Mouse (Mus musculus) CH12.LX (cell line): ENCODE measurements at regions not wholly inside any gene's neighbourhood (a gene's known extent, or its start where the extent isn't known, plus 50 kb on each side); places are given as distances from the start of the nearest gene placed in this dataset.

Source experiments
- DNase-seq: peaks from one replicate; pipeline ENCODE4 v3.0.0-alpha.2; 2013; ENCODE audit errors: extremely low read depth
- H3K27ac ChIP-seq: 2 replicates; pipeline ENCODE4 v1.5.1; 2012; ENCODE audit warnings: low read depth, mild to moderate bottlenecking, control low read depth, moderate library complexity; ENCODE audit not compliant: insufficient read depth
- H3K27me3 ChIP-seq: replicated peaks from 2 replicates; pipeline ENCODE3; 2012; ENCODE audit warnings: inconsistent platforms
- H3K36me3 ChIP-seq, 2 experiments: replicated peaks in 1 of 2; 2 replicates each; pipeline versions ENCODE3 to v1.6.1; 2012; ENCODE audit warnings: inconsistent platforms in 1 of 2, low read length in 1 of 2, mild to moderate bottlenecking in 1 of 2, mixed read lengths in 1 of 2, moderate library complexity in 1 of 2; ENCODE audit not compliant: control insufficient read depth in 1 of 2, insufficient read depth in 1 of 2
- H3K4me1 ChIP-seq, 2 experiments: 2 replicates each; pipeline ENCODE4 v1.6.1; 2012; ENCODE audit warnings: inconsistent platforms in 1 of 2, moderate library complexity in 1 of 2; ENCODE audit not compliant: insufficient read depth in 2 of 2, control insufficient read depth in 1 of 2
- H3K4me2 ChIP-seq: 2 replicates; pipeline ENCODE4 v1.6.1; 2012; ENCODE audit warnings: low read depth, mild to moderate bottlenecking, control low read depth; ENCODE audit not compliant: poor library complexity, insufficient read depth, severe bottlenecking
- H3K4me3 ChIP-seq, 3 experiments: fragments of 150-350 bp in 1 of 3; sonication (generic) in 1 of 3; replicated peaks in 1 of 3; 2 replicates each; pipeline versions ENCODE3 to v1.5.1; 2011 to 2012; ENCODE audit warnings: low read depth in 2 of 3, low read length in 2 of 3, mild to moderate bottlenecking in 2 of 3, moderate library complexity in 2 of 3, control low read depth in 1 of 3, improper control_type of control experiment in 1 of 3, inconsistent platforms in 1 of 3, mixed read lengths in 1 of 3; ENCODE audit not compliant: poor library complexity in 1 of 3
- H3K79me2 ChIP-seq: replicated peaks from 2 replicates; pipeline ENCODE4 v1.6.1; 2012; ENCODE audit warnings: mild to moderate bottlenecking, moderate library complexity; ENCODE audit not compliant: control insufficient read depth, poor library complexity, insufficient read depth, severe bottlenecking; ENCODE audit errors: extremely low read depth
- H3K9ac ChIP-seq: 2 replicates; pipeline ENCODE4 v1.6.1; 2012; ENCODE audit warnings: low read depth, mild to moderate bottlenecking, control low read depth, moderate library complexity; ENCODE audit not compliant: insufficient read depth
- H3K9me3 ChIP-seq: replicated peaks from 2 replicates; pipeline ENCODE3; 2012; ENCODE audit warnings: low read length, inconsistent platforms, mixed read lengths
- E2F4 ChIP-seq: IDR thresholded peaks from 2 replicates; pipeline ENCODE4 v1.6.1; 2011; ENCODE audit warnings: low read depth, low read length, improper control_type of control experiment; ENCODE audit not compliant: insufficient replicate concordance
- EP300 ChIP-seq: IDR thresholded peaks from 2 replicates; pipeline ENCODE4 v1.6.1; 2011; ENCODE audit warnings: low read length, improper control_type of control experiment
- GABPA ChIP-seq: IDR thresholded peaks from 2 replicates; pipeline ENCODE4 v1.6.1; 2012; ENCODE audit warnings: low read depth, low read length, improper control_type of control experiment, inconsistent platforms; ENCODE audit not compliant: insufficient replicate concordance
- JUN ChIP-seq: IDR thresholded peaks from 2 replicates; pipeline ENCODE4 v1.6.1; 2011; ENCODE audit warnings: low read depth, mild to moderate bottlenecking, low read length, improper control_type of control experiment, moderate library complexity; ENCODE audit not compliant: insufficient read depth
- JUND ChIP-seq: conservative IDR thresholded peaks from 2 replicates; pipeline ENCODE4 v1.6.1; 2011; ENCODE audit warnings: low read depth, low read length, improper control_type of control experiment
- KAT2A ChIP-seq: IDR thresholded peaks from 2 replicates; pipeline ENCODE4 v1.6.1; 2012; ENCODE audit warnings: low read length, improper control_type of control experiment, inconsistent platforms; ENCODE audit not compliant: insufficient replicate concordance
- MAX ChIP-seq: IDR thresholded peaks from 2 replicates; pipeline ENCODE4 v1.6.1; 2011; ENCODE audit warnings: low read length, improper control_type of control experiment
- MYC ChIP-seq: IDR thresholded peaks from 2 replicates; pipeline ENCODE4 v1.6.1; 2011; ENCODE audit warnings: low read depth, mild to moderate bottlenecking, improper control_type of control experiment, low read length
- PAX5 ChIP-seq: IDR thresholded peaks from 2 replicates; pipeline ENCODE4 v1.6.1; 2012; ENCODE audit warnings: low read length, inconsistent platforms, mixed read lengths
- RAD21 ChIP-seq: IDR thresholded peaks from 2 replicates; pipeline ENCODE4 v1.6.1; 2011; ENCODE audit warnings: low read depth, mild to moderate bottlenecking, low read length, improper control_type of control experiment, moderate library complexity
- RCOR1 ChIP-seq: conservative IDR thresholded peaks from 2 replicates; pipeline ENCODE4 v1.6.1; 2012; ENCODE audit warnings: low read depth, mild to moderate bottlenecking, inconsistent platforms, low read length, improper control_type of control experiment
- SIN3A ChIP-seq: IDR thresholded peaks from 2 replicates; pipeline ENCODE4 v1.6.1; 2012; ENCODE audit warnings: low read length, improper control_type of control experiment, inconsistent platforms
- SMC3 ChIP-seq: IDR thresholded peaks from 2 replicates; pipeline ENCODE4 v1.6.1; 2011; ENCODE audit warnings: low read depth, low read length, improper control_type of control experiment
- TCF12 ChIP-seq: IDR thresholded peaks from 2 replicates; pipeline ENCODE4 v1.6.1; 2014; ENCODE audit warnings: low read depth, mild to moderate bottlenecking, inconsistent platforms, low read length, improper control_type of control experiment
- UBTF ChIP-seq: IDR thresholded peaks from 2 replicates; pipeline ENCODE4 v1.6.1; 2012; ENCODE audit warnings: low read depth, mild to moderate bottlenecking, inconsistent platforms, low read length, improper control_type of control experiment, moderate library complexity
- USF2 ChIP-seq: conservative IDR thresholded peaks from 2 replicates; pipeline ENCODE4 v1.6.1; 2011; ENCODE audit warnings: low read depth, low read length, improper control_type of control experiment
- ZC3H11A ChIP-seq: IDR thresholded peaks from 2 replicates; pipeline ENCODE4 v1.6.1; 2012; ENCODE audit warnings: low read depth, mild to moderate bottlenecking, inconsistent platforms, low read length, improper control_type of control experiment
- ZNF384 ChIP-seq: IDR thresholded peaks from 2 replicates; pipeline ENCODE4 v1.6.1; 2012; ENCODE audit warnings: low read depth, low read length, improper control_type of control experiment, inconsistent platforms
- dilution Hi-C: fragments of 300-500 bp; cut with MboI; formaldehyde crosslinking; loops from 2 replicates; pipeline ENCODE4 v1.14.3; 2020; ENCODE audit warnings: low sequenced_read_pairs; ENCODE audit not compliant: extremely low pct_unique_long_range_greater_than_20kb, extremely low pct_ligation_motif_present
- in situ Hi-C: fragments of 300-500 bp; cut with MboI; formaldehyde crosslinking; loops from 3 replicates; pipeline ENCODE4 v1.14.3; 2019; ENCODE audit warnings: low sequenced_read_pairs, low pct_ligation_motif_present, low pct_unique_long_range_greater_than_20kb, mixed read lengths

DNA sequence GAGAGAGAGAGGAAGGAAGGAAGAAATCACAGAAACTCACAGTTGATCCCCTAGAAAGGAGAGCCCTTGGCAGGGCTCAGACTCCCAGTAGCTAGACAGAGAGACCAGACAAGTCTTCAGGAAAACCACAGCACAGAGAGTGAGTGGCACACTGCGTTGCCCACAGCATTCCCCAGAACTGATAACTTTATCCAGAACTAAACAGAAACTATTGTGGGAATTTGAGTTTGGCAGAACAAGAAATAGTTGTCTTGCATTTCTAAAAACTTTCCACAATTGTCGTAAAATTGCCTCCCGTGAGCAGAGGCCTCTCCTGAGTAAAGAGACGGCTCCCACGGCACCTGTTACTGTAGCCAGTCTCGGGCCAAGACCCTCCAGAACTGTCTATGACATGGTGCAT, 178.1 kb downstream of the Setd4 start:
- Histone ChIP-seq H3K36me3 (no peaks in the 10 kb centered on the region), H3K4me3 (no peak overlapping the region), H3K27ac (no peak overlapping the region), H3K79me2 (no peaks in the 10 kb centered on the region), H3K9me3 (no peaks in the 10 kb centered on the region), H3K9ac (no peak overlapping the region), H3K4me1 (peaks cover 0 to 2% of the 10 kb centered on the region in 2 experiments; a peak in 1 of 4 replicates), H3K27me3 (no peaks in the 10 kb centered on the region), H3K4me2 (no peak overlapping the region)
- in situ Hi-C loops (loop anchor here (25.0 kb wide), 1 partner anchor 438 kb away; no protein-coding TSS in a partner anchor), dilution Hi-C loops (no loop called here)
- TF ChIP-seq MAX = no peak
- TF ChIP-seq SMC3 = no peak
- TF ChIP-seq KAT2A = no peak
- no peak for TF ChIP-seq TCF12
- no peak for TF ChIP-seq E2F4
- no peak for TF ChIP-seq GABPA
- TF ChIP-seq MYC = no peak
- TF ChIP-seq EP300 = no peak
- no peak for TF ChIP-seq RCOR1
- no peak for TF ChIP-seq JUN
- no peak for TF ChIP-seq RAD21
- TF ChIP-seq USF2 = no peak
- no peak for TF ChIP-seq PAX5
- TF ChIP-seq JUND = no peak
- no peak for TF ChIP-seq UBTF
- no peak for TF ChIP-seq SIN3A
- no peak for TF ChIP-seq ZNF384
- no peak for DNase-seq

DNA sequence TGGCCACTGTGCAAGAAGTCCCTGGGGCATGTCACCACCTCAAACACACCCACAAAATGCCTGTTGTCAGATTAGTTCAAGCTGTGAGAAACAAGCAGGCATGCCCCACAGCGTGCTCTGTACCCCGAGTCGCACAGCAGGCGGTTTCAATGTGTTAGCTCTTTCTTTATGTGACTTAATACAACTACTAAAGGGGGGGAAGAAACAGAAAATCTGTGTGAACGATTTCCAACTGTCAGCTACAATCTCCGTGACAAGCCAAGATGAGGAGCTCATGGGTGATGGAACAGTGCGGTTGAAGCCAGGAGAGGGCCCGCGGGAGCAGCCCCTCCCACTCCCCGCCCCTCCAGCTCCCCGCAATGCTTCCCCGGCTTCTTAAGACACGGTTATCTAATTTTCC, 180.7 kb downstream of the Setd4 start:
- Histone ChIP-seq H3K79me2 (no peaks in the 10 kb centered on the region), H3K9ac (no peak overlapping the region), H3K4me3 (no peak overlapping the region), H3K27me3 (no peaks in the 10 kb centered on the region), H3K36me3 (no peaks in the 10 kb centered on the region), H3K27ac (no peak overlapping the region), H3K9me3 (no peaks in the 10 kb centered on the region), H3K4me2 (no peak overlapping the region), H3K4me1 (no peaks in the 10 kb centered on the region)
- dilution Hi-C loops = no loop called here
- no peak for TF ChIP-seq RAD21
- no peak for TF ChIP-seq ZC3H11A
- no peak for TF ChIP-seq SIN3A
- no peak for DNase-seq
- in situ Hi-C loops = no loop called here
